Mouse (Mus musculus) erythroblast, embryonic 14.5 days (primary cell): Measurements from ENCODE around the gene Gm49320.

Source experiments
- GATA1 ChIP-seq: IDR thresholded peaks from 2 replicates; pipeline ENCODE4 v1.6.1; 2012; ENCODE audit warnings: low read length, inconsistent platforms, mixed read lengths
- TAL1 ChIP-seq: IDR thresholded peaks from 3 replicates; pipeline ENCODE4 v1.6.1; 2012; ENCODE audit warnings: low read length, inconsistent platforms, mixed read lengths

GRCm38 (mm10) chr8:4216791-4217621 lies 21.7 kb upstream of the Gm49320 start, which contains the start of gene Prr36:
- TF ChIP-seq GATA1: no peak
- no peak for TF ChIP-seq TAL1
